In genomic region chr2:30240267-30240666, GRCm38 (mm10) we compare ENCODE assay signal across 8 mouse cellular contexts. TPM values are rescaled to one million over a fixed set of nuclear protein-coding genes. Genes with fewer than 3 reads are reported as not detected.
A peak's percentile ranks its signal among the peaks of the same experiment; 100 is the strongest.
DNase-seq lines count a peak whose midpoint lies in the region; ATAC-seq and TF ChIP-seq lines count a peak whose summit lies in the region.

Gm28035 (plus strand) TSS chr2:30240567.

- ATAC-seq in heart, embryonic 15.5 days (replicated peaks; ENCODE audit: insufficient number of reproducible peaks, insufficient read depth, low FRiP score, low read depth): no peak
- no peak for ATAC-seq in liver, embryonic 13.5 days (ENCODE audit: low read depth)
- no peak for ATAC-seq in monocyte, adult 5-6 weeks (replicated peaks; ENCODE audit: insufficient number of reproducible peaks, low FRiP score, low TSS enrichment, poor library complexity, severe bottlenecking)

- peaks cover 58% of the 10 kb centered on the region for H3K79me3 ChIP-seq in C2C12 (ENCODE audit: low read depth)

- H3ac ChIP-seq in C2C12 (ENCODE audit: control insufficient read depth, insufficient read length, low read depth): peak within 1 kb of the TSS; percentile 28

- H3K4me2 ChIP-seq in heart, embryonic 15.5 days: peak within 1 kb of the TSS; percentile 83
- peak within 1 kb of the TSS; percentile 82 for H3K4me2 ChIP-seq in liver, embryonic 13.5 days

- DNase-seq in heart, embryonic 10.5 days (ENCODE audit: low spot score): no peak
- no peak for DNase-seq in heart, adult 8-10 months (ENCODE audit: low spot score)
- no peak for DNase-seq in liver, embryonic 13.5 days
- no peak for DNase-seq in embryo, embryonic 11 days
- no peak for DNase-seq in gastrocnemius, postnatal 10 days

- H3K4me3 ChIP-seq in heart, embryonic 10.5 days: peak within 1 kb of the TSS; percentile 77
- no peak within 1 kb of the TSS for H3K4me3 ChIP-seq in C2C12 (ENCODE audit: insufficient read depth, poor library complexity, severe bottlenecking)
- H3K4me3 ChIP-seq in heart, embryonic 15.5 days: peak within 1 kb of the TSS; percentile 89
- peak within 1 kb of the TSS; percentile 86 for H3K4me3 ChIP-seq in liver, embryonic 13.5 days (replicated peaks)

- H3K36me3 ChIP-seq in heart, embryonic 10.5 days: peaks cover 53% of the 10 kb centered on the region
- H3K36me3 ChIP-seq in C2C12 (ENCODE audit: control insufficient read depth, insufficient read depth): peaks cover 51% of the 10 kb centered on the region
- peaks cover 30% of the 10 kb centered on the region for H3K36me3 ChIP-seq in heart, embryonic 15.5 days
- peaks cover 49% of the 10 kb centered on the region for H3K36me3 ChIP-seq in liver, embryonic 13.5 days

- peak within 1 kb of the TSS; percentile 94; the same call in 1 of the 2 replicates for H3K27ac ChIP-seq in heart, embryonic 10.5 days
- peak within 1 kb of the TSS; percentile 96 for H3K27ac ChIP-seq in heart, embryonic 15.5 days
- peak within 1 kb of the TSS; percentile 88 for H3K27ac ChIP-seq in liver, embryonic 13.5 days

- peaks cover 76% of the 10 kb centered on the region for H3K79me2 ChIP-seq in C2C12 (ENCODE audit: control insufficient read depth, insufficient read depth)

- TF ChIP-seq CTCF in C2C12 (IDR thresholded peaks at IDR 0.05; ENCODE audit: control insufficient read depth, insufficient read depth, insufficient read length): no peak

- H3K9me3 ChIP-seq in heart, embryonic 10.5 days: no peaks in the 10 kb centered on the region
- no peaks in the 10 kb centered on the region for H3K9me3 ChIP-seq in heart, embryonic 15.5 days (replicated peaks)
- H3K9me3 ChIP-seq in liver, embryonic 13.5 days (replicated peaks): no peaks in the 10 kb centered on the region

- peak within 1 kb of the TSS; percentile 20 for H3K9ac ChIP-seq in heart, embryonic 15.5 days
- peak within 1 kb of the TSS; percentile 96 for H3K9ac ChIP-seq in liver, embryonic 13.5 days

- H3K4me1 ChIP-seq in heart, embryonic 10.5 days: peaks cover 51% of the 10 kb centered on the region
- peaks cover 67% of the 10 kb centered on the region for H3K4me1 ChIP-seq in heart, embryonic 15.5 days (replicated peaks)
- peaks cover 79% of the 10 kb centered on the region for H3K4me1 ChIP-seq in liver, embryonic 13.5 days (replicated peaks)

- 82% methylated on average over 2 of the region's 2 CpGs for WGBS in heart, embryonic 10.5 days
- 43% methylated on average over 2 of the region's 2 CpGs for WGBS in heart, embryonic 15.5 days
- WGBS in liver, embryonic 13.5 days (ENCODE audit: insufficient replicate concordance): 66% methylated on average over 2 of the region's 2 CpGs

- H3K27me3 ChIP-seq in heart, embryonic 10.5 days (ENCODE audit: insufficient read depth, poor library complexity, severe bottlenecking): no peaks in the 10 kb centered on the region
- no peaks in the 10 kb centered on the region for H3K27me3 ChIP-seq in C2C12 (ENCODE audit: control insufficient read depth, insufficient read depth, insufficient read length)
- H3K27me3 ChIP-seq in heart, embryonic 15.5 days: no peaks in the 10 kb centered on the region
- H3K27me3 ChIP-seq in liver, embryonic 13.5 days: no peaks in the 10 kb centered on the region

TF ChIP-seq in C2C12, 6 proteins besides CTCF, POLR2A, EP300 and RAD21:
- no peak for TF ChIP-seq CEBPB (IDR thresholded peaks at IDR 0.05; ENCODE audit: low read depth)
- no peak for TF ChIP-seq FOSL1 (IDR thresholded peaks at IDR 0.05; ENCODE audit: insufficient read depth, low read length, poor library complexity, severe bottlenecking)
- no peak for TF ChIP-seq MAX (IDR thresholded peaks at IDR 0.05)
- no peak for TF ChIP-seq MYOG (IDR thresholded peaks at IDR 0.05; ENCODE audit: control insufficient read depth, extremely low read depth, insufficient read length)
- TF ChIP-seq MYOD1 (IDR thresholded peaks at IDR 0.05; ENCODE audit: control insufficient read depth, insufficient read length, low read depth): no peak
- no peak for TF ChIP-seq USF1 (IDR thresholded peaks at IDR 0.05; ENCODE audit: low read depth)

RNA-seq across cellular contexts. Expression of gene Gm28035, which starts in this region (rescaled TPM):
- 0.14 and 0.19 TPM in 2 replicates for polyA plus RNA-seq in heart, embryonic 10.5 days (2016; fragmentation: Nextera tagmentation; extraction: Ambion mirVana)
- total RNA-seq in heart, adult 8-10 months (2022): 1 to 10 TPM; 1.8 to 6.1 (median 3.6) TPM
- polyA plus RNA-seq in C2C12 (2012; fragmentation: generic; extraction: Trizol): 0.01 TPM
- 0.33 and 0.38 TPM in 2 replicates for polyA plus RNA-seq in heart, embryonic 15.5 days (2015; fragmentation: Nextera tagmentation; extraction: Ambion mirVana)
- 0.05 and 0.07 TPM in 2 replicates for polyA plus RNA-seq in liver, embryonic 13.5 days (2015; fragmentation: Nextera tagmentation; extraction: Ambion mirVana)
- total RNA-seq in gastrocnemius, postnatal 10 days (2021): under 1 TPM; 0.42 to 0.86 TPM
- total RNA-seq in monocyte, adult 5-6 weeks (2017): 1.8 to 2.0 TPM in 2 of 3 replicates, not detected in the other
